Mouse (Mus musculus) limb, embryonic 12.5 days (tissue): ENCODE measurements around the gene Ccdc157. TPM values are rescaled to one million over a fixed set of nuclear protein-coding genes. Genes with fewer than 3 reads are reported as not detected.

Experiments used
- ATAC-seq: fragments of 200-750 bp; cut with Nextera tagmentation; 2 replicates; pipeline ENCODE4 v1.8.0; 2017; ENCODE audit warnings: low read depth, moderate TSS enrichment; ENCODE audit not compliant: insufficient number of reproducible peaks, insufficient read depth, low FRiP score, low TSS enrichment
- H3K27ac ChIP-seq: fragments of 300-500 bp; sonication (generic); 2 replicates; pipeline ENCODE4 v1.5.1; 2016; ENCODE audit warnings: mild to moderate bottlenecking, moderate library complexity
- H3K27me3 ChIP-seq: fragments of 300-500 bp; sonication (generic); 2 replicates; pipeline ENCODE4 v1.6.1; 2016; ENCODE audit warnings: mild to moderate bottlenecking, moderate library complexity
- H3K36me3 ChIP-seq: fragments of 300-500 bp; sonication (generic); 2 replicates; pipeline ENCODE4 v1.6.1; 2016; ENCODE audit warnings: mild to moderate bottlenecking, moderate library complexity
- H3K4me1 ChIP-seq: fragments of 300-500 bp; sonication (generic); replicated peaks from 2 replicates; pipeline ENCODE4 v1.6.1; 2016
- H3K4me2 ChIP-seq: fragments of 300-500 bp; sonication (generic); 2 replicates; pipeline ENCODE4 v1.6.1; 2016; ENCODE audit warnings: mild to moderate bottlenecking, moderate library complexity
- H3K4me3 ChIP-seq: fragments of 300-500 bp; sonication (generic); replicated peaks from 2 replicates; pipeline ENCODE4 v1.5.1; 2016; ENCODE audit warnings: mild to moderate bottlenecking
- H3K9ac ChIP-seq: fragments of 300-500 bp; sonication (generic); replicated peaks from 2 replicates; pipeline ENCODE4 v1.6.1; 2016; ENCODE audit warnings: mild to moderate bottlenecking, moderate library complexity
- H3K9me3 ChIP-seq: fragments of 300-500 bp; sonication (generic); 2 replicates; pipeline ENCODE4 v1.6.1; 2016; ENCODE audit warnings: mild to moderate bottlenecking, moderate library complexity
- WGBS: fragments of 180-500 bp; shearing (Covaris S2); methylation state at CpG from one replicate; pipeline ENCODE4 v1.1.7; 2016; 5-methylcytosine and 5-hydroxymethylcytosine counted together
- microRNA-seq: library from miRNA; unstranded; fragments of <30 nt; microRNA quantifications from one replicate; pipeline ENCODE4, GENCODE M21; 2017
- polyA plus RNA-seq: library from polyadenylated mRNA; unstranded; fragments of >200 nt; fragmentation: Nextera tagmentation; extraction: Ambion mirVana; gene quantifications from 2 replicates; pipeline ENCODE4 v1.2.1, GENCODE M21; 2016

Gene Ccdc157
- polyA plus RNA-seq, 1 experiment from 2014 or later: 9.4 TPM

DNA sequence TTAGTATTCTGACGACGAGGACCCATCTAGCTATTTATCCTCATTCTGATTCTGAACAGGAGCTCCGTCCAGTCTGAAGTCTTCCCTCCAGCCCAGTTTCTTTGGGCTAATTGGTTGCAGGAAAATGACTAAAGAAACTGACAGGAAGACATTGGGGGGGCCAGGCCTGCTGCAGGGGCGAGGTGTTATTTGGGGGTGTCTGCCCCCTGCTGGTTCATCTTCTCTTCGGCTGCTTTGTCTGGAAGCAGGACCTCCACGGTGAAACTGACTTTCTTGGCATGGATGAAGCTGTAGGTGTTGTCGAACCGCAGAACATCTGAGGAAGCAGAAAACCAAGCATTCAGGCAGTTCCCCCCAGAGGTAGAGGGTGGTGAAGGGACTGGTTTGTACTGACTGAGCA is 62.0 kb downstream of the Ccdc157 start:
- H3K27ac ChIP-seq: no peak overlapping the region

GRCm38 (mm10) chr11:4097091-4097621 is 62.9 kb downstream of the Ccdc157 start:
- H3K9me3 ChIP-seq: no peaks in the 10 kb centered on the region
- peak; percentile 27; the same call in 1 of the 2 replicates for ATAC-seq
- no peaks in the 10 kb centered on the region for H3K27me3 ChIP-seq
- H3K9ac ChIP-seq: peak overlapping the region; percentile 74
- no peaks in the 10 kb centered on the region for H3K36me3 ChIP-seq
- WGBS: 31% methylated on average over 10 of the region's 10 CpGs
- peak overlapping the region; percentile 83 for H3K27ac ChIP-seq
- H3K4me3 ChIP-seq: peak overlapping the region; percentile 52
- H3K4me1 ChIP-seq: peaks cover 22% of the 10 kb centered on the region
- H3K4me2 ChIP-seq: peak overlapping the region; percentile 86

More for the DNA sequence above, 62.0 kb downstream of the Ccdc157 start:
- ATAC-seq: no peak
- whole genome bisulfite sequencing: 65% methylated on average over 8 of the region's 8 CpGs
- Histone ChIP-seq H3K27me3 (no peaks in the 10 kb centered on the region), H3K36me3 (no peaks in the 10 kb centered on the region), H3K4me3 (no peak overlapping the region), H3K9ac (no peak overlapping the region), H3K4me2 (no peak overlapping the region), H3K9me3 (no peaks in the 10 kb centered on the region), H3K4me1 (peaks cover 22% of the 10 kb centered on the region)

- WGBS: 2% methylated on average over 45 of the region's 45 CpGs
- Histone ChIP-seq H3K27ac (peak overlapping the region; percentile 83), H3K9ac (peak overlapping the region; percentile 74), H3K4me1 (peaks cover 22% of the 10 kb centered on the region), H3K9me3 (no peaks in the 10 kb centered on the region), H3K4me3 (peak overlapping the region; percentile 52), H3K27me3 (no peaks in the 10 kb centered on the region), H3K36me3 (0 out of 2 replicates have a peak, but pooled peaks cover 3% of the 10 kb centered on the region), H3K4me2 (peak overlapping the region; percentile 86)
- ATAC-seq: peak; percentile 93
Observed at GRCm38 (mm10) chr11:4096054-4096984, 63.8 kb downstream of the Ccdc157 start.

DNA sequence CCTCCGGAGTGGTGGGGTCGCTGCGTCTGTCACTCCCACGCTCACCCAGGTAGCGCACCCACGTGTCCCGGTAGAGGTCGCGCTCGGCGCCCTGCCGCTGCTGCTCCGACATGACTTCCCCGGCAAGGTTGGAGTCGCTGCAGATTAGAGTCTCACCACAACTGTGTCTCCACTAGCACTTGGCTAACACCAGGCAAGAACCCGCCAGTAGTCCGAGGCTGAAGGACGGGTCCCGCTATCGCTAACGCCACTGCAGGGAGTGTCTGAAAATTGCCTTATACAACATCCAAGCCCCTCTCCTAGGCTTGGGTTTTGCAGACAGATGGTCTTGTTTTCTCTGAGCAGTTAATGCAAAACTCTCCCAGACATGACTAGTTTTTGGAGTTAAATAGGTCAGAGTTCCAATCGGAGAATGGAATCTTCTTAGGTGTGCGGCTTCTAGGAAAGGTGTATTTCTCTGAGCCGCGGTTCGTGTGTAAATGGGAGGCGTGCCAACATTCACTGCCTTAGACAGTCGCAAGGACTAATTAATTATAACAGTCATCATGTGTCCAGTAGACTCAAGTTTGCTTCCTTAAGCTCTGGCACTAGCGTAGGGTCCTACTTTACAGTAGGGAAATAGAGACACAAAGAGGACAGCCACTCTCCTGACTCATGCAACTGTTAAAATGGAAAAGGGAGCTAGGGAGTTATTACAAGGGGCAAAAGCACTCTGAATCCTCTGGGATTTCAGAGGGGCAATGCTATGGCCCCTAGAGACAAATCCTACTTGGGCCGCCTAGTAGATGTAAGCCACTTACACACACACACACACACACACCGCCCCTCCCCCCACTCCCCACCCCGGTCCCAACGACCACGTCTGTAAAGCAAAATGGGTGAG is 64.7 kb downstream of the Ccdc157 start, which contains the start of gene Mtfp1:
Gene Mtfp1, minus strand, starts transcription at position 275 of the 883 bp plus-strand sequence.
- Histone ChIP-seq H3K36me3 (peaks cover 7% of the 10 kb centered on the region; the same call in 1 of the 2 replicates), H3K4me1 (peaks cover 22% of the 10 kb centered on the region), H3K4me2 (peak within 1 kb of the TSS; percentile 86), H3K4me3 (peak within 1 kb of the TSS; percentile 52), H3K27me3 (no peaks in the 10 kb centered on the region), H3K27ac (peak within 1 kb of the TSS; percentile 83), H3K9me3 (no peaks in the 10 kb centered on the region), H3K9ac (peak within 1 kb of the TSS; percentile 48)
- no peak for ATAC-seq
- WGBS: 7% methylated on average over 34 of the region's 34 CpGs

DNA sequence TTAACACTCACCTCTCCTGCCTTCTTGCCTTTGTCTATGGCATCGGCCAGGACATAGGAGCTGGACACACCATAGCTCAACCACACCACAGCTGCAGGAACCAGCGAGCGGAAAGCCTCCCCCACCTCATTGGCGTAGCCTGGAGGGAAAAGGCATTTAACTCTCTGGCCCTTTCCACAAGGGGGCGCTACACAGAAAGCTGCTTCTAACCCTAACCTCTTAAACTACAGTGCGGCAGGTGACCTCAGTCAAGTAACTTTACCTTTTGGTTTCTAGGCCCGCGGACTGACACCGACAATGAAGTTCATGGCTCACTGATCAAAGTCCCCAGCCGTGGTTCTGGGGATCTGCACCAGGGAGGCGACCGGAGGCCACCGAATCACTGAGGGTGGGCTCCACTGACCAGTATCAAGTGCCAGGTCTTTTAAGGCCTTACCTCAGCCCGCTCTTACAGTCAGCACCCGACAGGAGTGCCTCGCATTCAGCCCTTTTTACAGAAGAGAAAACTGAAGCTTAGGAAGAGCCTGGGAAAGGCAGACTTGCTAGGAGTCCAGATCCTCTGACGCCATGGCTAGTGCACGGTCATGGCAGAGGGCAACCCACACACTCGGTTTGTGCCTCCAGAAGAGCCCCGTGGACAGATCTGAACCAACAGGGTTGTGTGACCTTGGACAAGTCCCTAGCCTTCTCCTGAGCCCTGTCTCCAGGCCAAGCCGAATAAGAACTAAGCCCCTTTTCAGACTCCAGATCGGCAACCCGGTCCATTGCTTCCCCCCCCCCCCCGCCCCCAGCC is 65.5 kb downstream of the Ccdc157 start:
- no peaks in the 10 kb centered on the region for H3K27me3 ChIP-seq
- 10% methylated on average over 22 of the region's 24 CpGs for WGBS
- H3K4me2 ChIP-seq: peak overlapping the region; percentile 86
- H3K27ac ChIP-seq: peak overlapping the region; percentile 68
- no peaks in the 10 kb centered on the region for H3K9me3 ChIP-seq
- H3K36me3 ChIP-seq: peaks cover 7% of the 10 kb centered on the region; the same call in 1 of the 2 replicates
- no peak for ATAC-seq
- H3K9ac ChIP-seq: peak overlapping the region; percentile 48; the same call in 1 of the 2 replicates
- peaks cover 22% of the 10 kb centered on the region for H3K4me1 ChIP-seq
- peak overlapping the region; percentile 52 for H3K4me3 ChIP-seq

GRCm38 (mm10) chr11:4093459-4094377 is 66.4 kb downstream of the Ccdc157 start:
- no peak overlapping the region for H3K4me3 ChIP-seq
- no peak for ATAC-seq

More at GRCm38 (mm10) chr11:4093459-4094377, 66.4 kb downstream of the Ccdc157 start:
- Histone ChIP-seq H3K4me2 (peak overlapping the region; percentile 86; the same call in 1 of the 2 replicates), H3K27me3 (no peaks in the 10 kb centered on the region), H3K9ac (no peak overlapping the region), H3K9me3 (no peaks in the 10 kb centered on the region), H3K36me3 (peaks cover 7% of the 10 kb centered on the region; the same call in 1 of the 2 replicates), H3K4me1 (peaks cover 22% of the 10 kb centered on the region), H3K27ac (no peak overlapping the region)
- 86% methylated on average over 18 of the region's 18 CpGs for WGBS

Small RNA genes within 50 kb of the gene (microRNA-seq; reads per million reads assigned to microRNA genes)
- 6.7 reads per million, percentile 20 among the genes with 10 or more reads in this experiment for gene Mir3060

Other genes with a start within 250 kb of the Ccdc157 start
- 3.0 and 3.7 TPM in 2 replicates for gene Slc35e4, start 245.6 kb downstream of the Ccdc157 start, polyA plus RNA-seq
- 27.4 and 29.9 TPM in 2 replicates for gene Tcn2, start 228.1 kb downstream of the Ccdc157 start, polyA plus RNA-seq
- gene Pes1, start 196.3 kb downstream of the Ccdc157 start, polyA plus RNA-seq: 85.6 and 85.7 TPM in 2 replicates
- not detected in 2 replicates for gene 4930556J24Rik, start 183.5 kb downstream of the Ccdc157 start, polyA plus RNA-seq
- gene Gal3st1, start 176.7 kb downstream of the Ccdc157 start, polyA plus RNA-seq: 4.4 and 5.4 TPM in 2 replicates
- not detected in 2 replicates for gene Sec14l4, start 128.8 kb downstream of the Ccdc157 start, polyA plus RNA-seq
- gene Sec14l3, start 95.5 kb downstream of the Ccdc157 start, polyA plus RNA-seq: not detected in 2 replicates
- gene Mtfp1, start 64.8 kb downstream of the Ccdc157 start, polyA plus RNA-seq: 8.7 TPM in 2 replicates
- 3.2 and 3.3 TPM in 2 replicates for gene Sec14l2, start 36.9 kb downstream of the Ccdc157 start, polyA plus RNA-seq
- gene Rnf215, start 25.1 kb downstream of the Ccdc157 start, polyA plus RNA-seq: 36.6 and 39.5 TPM in 2 replicates
- gene Sf3a1, start 57 bp upstream of the Ccdc157 start, polyA plus RNA-seq: 71.4 and 78.8 TPM in 2 replicates
- 36.5 and 36.8 TPM in 2 replicates for gene Tbc1d10a, start 26.5 kb upstream of the Ccdc157 start, polyA plus RNA-seq
- gene Castor1, start 57.9 kb upstream of the Ccdc157 start, polyA plus RNA-seq: 2.3 and 2.7 TPM in 2 replicates
- gene Osm, start 76.1 kb upstream of the Ccdc157 start, polyA plus RNA-seq: not detected in 2 replicates
- 0.05 and 0.06 TPM in 2 replicates for gene Lif, start 97.3 kb upstream of the Ccdc157 start, polyA plus RNA-seq